Mouse (Mus musculus): ENCODE results near the gene Olfr1500. TPM values are rescaled to one million over a fixed set of nuclear protein-coding genes. Genes with fewer than 3 reads are reported as not detected.
"Not testable (repeated sequence)": the region's sequence is repeated elsewhere in the genome, so short reads cannot be mapped to it uniquely, and the experiment has no call there.

The Olfr1500 gene
- total RNA-seq (2012; rRNA removed): not detected in 2 replicates
- not detected in 2 replicates for total RNA-seq (2014; rRNA removed)
- polyA plus RNA-seq (2012; ENCODE audit: insufficient read length, low read depth): not detected in 2 replicates

- Histone ChIP-seq H3K27ac (ENCODE audit: insufficient read depth, low read depth) (no peak within 1 kb of the TSS), H3K4me2 (ENCODE audit: insufficient read depth, low read depth, poor library complexity, severe bottlenecking) (no peak within 1 kb of the TSS), H3K9me3 (replicated peaks; ENCODE audit: low read length) (no peaks in the 10 kb centered on the region), H3K79me2 (replicated peaks; ENCODE audit: control insufficient read depth, extremely low read depth, insufficient read depth, poor library complexity, severe bottlenecking) (no peaks in the 10 kb centered on the region), H3K27me3 (replicated peaks) (no peaks in the 10 kb centered on the region), H3K9ac (ENCODE audit: insufficient read depth, low read depth) (no peak within 1 kb of the TSS), H3K4me1 (ENCODE audit: control insufficient read depth in 1 of 2, insufficient read depth in 2 of 2) (peaks cover 0 to 9% of the 10 kb centered on the region in 2 experiments; a peak in 1 of 4 replicates), H3K36me3 (replicated peaks in 1 of 2; ENCODE audit: control insufficient read depth in 1 of 2, insufficient read depth in 1 of 2, low read length in 1 of 2) (no peaks in the 10 kb centered on the region), H3K4me3 (replicated peaks in 1 of 3; ENCODE audit: low read depth in 2 of 3, low read length in 2 of 3, poor library complexity in 1 of 3) (no peak within 1 kb of the TSS)
- TF ChIP-seq TCF12 (IDR thresholded peaks at IDR 0.05; ENCODE audit: low read depth, low read length): no peak
- TF ChIP-seq PAX5 (IDR thresholded peaks at IDR 0.05; ENCODE audit: low read length): no peak
- TF ChIP-seq TBP (conservative IDR thresholded peaks at IDR 0.05; ENCODE audit: low read depth, low read length): no peak
- no peak for TF ChIP-seq HCFC1 (IDR thresholded peaks at IDR 0.05; ENCODE audit: low read depth, low read length)
- no peak for TF ChIP-seq CHD1 (IDR thresholded peaks at IDR 0.05; ENCODE audit: low read depth, low read length)
- no peak for TF ChIP-seq RCOR1 (conservative IDR thresholded peaks at IDR 0.05; ENCODE audit: low read depth, low read length)
- no peak for TF ChIP-seq NELFE (IDR thresholded peaks at IDR 0.05; ENCODE audit: low read depth, low read length)
- TF ChIP-seq GABPA (IDR thresholded peaks at IDR 0.05; ENCODE audit: insufficient replicate concordance, low read depth, low read length): no peak
- no peak for TF ChIP-seq E2F4 (IDR thresholded peaks at IDR 0.05; ENCODE audit: insufficient replicate concordance, low read depth, low read length)
- TF ChIP-seq SIN3A (IDR thresholded peaks at IDR 0.05; ENCODE audit: low read length): no peak
- no peak for TF ChIP-seq MAFK (IDR thresholded peaks at IDR 0.05; ENCODE audit: insufficient replicate concordance, low read length)
- TF ChIP-seq MYC (IDR thresholded peaks at IDR 0.05; ENCODE audit: low read depth, low read length): no peak
- no peak for TF ChIP-seq JUN (IDR thresholded peaks at IDR 0.05; ENCODE audit: insufficient read depth, low read depth, low read length)
- no peak for TF ChIP-seq UBTF (IDR thresholded peaks at IDR 0.05; ENCODE audit: low read depth, low read length)
- TF ChIP-seq ELF1 (IDR thresholded peaks at IDR 0.05; ENCODE audit: low read depth, low read length): no peak
- no peak for TF ChIP-seq ETS1 (conservative IDR thresholded peaks at IDR 0.05; ENCODE audit: low read depth, low read length)
- no peak for TF ChIP-seq ZC3H11A (IDR thresholded peaks at IDR 0.05; ENCODE audit: low read depth, low read length)
- no peak for TF ChIP-seq NRF1 (IDR thresholded peaks at IDR 0.05; ENCODE audit: low read depth, low read length)
- TF ChIP-seq CTCF (conservative IDR thresholded peaks at IDR 0.05 in 1 of 2, IDR thresholded peaks at IDR 0.05 in 1 of 2; ENCODE audit: low read depth in 2 of 2, low read length in 2 of 2): no peak
- no peak for TF ChIP-seq USF2 (conservative IDR thresholded peaks at IDR 0.05; ENCODE audit: low read depth, low read length)
- DNase-seq (ENCODE audit: extremely low read depth): no peak
- in situ Hi-C loops (cut with MboI; ENCODE audit: low pct_ligation_motif_present, low pct_unique_long_range_greater_than_20kb, low sequenced_read_pairs): no loop called here
- dilution Hi-C loops (cut with MboI; ENCODE audit: extremely low pct_ligation_motif_present, extremely low pct_unique_long_range_greater_than_20kb, low sequenced_read_pairs): no loop called here
These were observed at the start of gene Olfr1500 for GRCm38 (mm10) chr19:13830388-13830787. Gene Olfr1500 (minus strand): TSS chr19:13830488.

- H3K36me3 ChIP-seq (replicated peaks in 1 of 2; ENCODE audit: control insufficient read depth in 1 of 2, insufficient read depth in 1 of 2, low read length in 1 of 2): no peaks in the 10 kb centered on the region
- DNase-seq (ENCODE audit: extremely low read depth): no peak
- in situ Hi-C loops (cut with MboI; ENCODE audit: low pct_ligation_motif_present, low pct_unique_long_range_greater_than_20kb, low sequenced_read_pairs) (no loop called here), dilution Hi-C loops (cut with MboI; ENCODE audit: extremely low pct_ligation_motif_present, extremely low pct_unique_long_range_greater_than_20kb, low sequenced_read_pairs) (no loop called here)
- H3K27ac ChIP-seq (ENCODE audit: insufficient read depth, low read depth): no peak within 1 kb of the TSS
- H3K27me3 ChIP-seq (replicated peaks): no peaks in the 10 kb centered on the region
- H3K9me3 ChIP-seq (replicated peaks; ENCODE audit: low read length): no peaks in the 10 kb centered on the region
- no peaks in the 10 kb centered on the region for H3K79me2 ChIP-seq (replicated peaks; ENCODE audit: control insufficient read depth, extremely low read depth, insufficient read depth, poor library complexity, severe bottlenecking)
- no peak within 1 kb of the TSS for H3K4me2 ChIP-seq (ENCODE audit: insufficient read depth, low read depth, poor library complexity, severe bottlenecking)
- no peak within 1 kb of the TSS for H3K9ac ChIP-seq (ENCODE audit: insufficient read depth, low read depth)
- no peak for TF ChIP-seq POLR2A (IDR thresholded peaks at IDR 0.05; ENCODE audit: low read depth, low read length)
- TF ChIP-seq CHD2 (IDR thresholded peaks at IDR 0.05; ENCODE audit: low read length): no peak
- TF ChIP-seq IRF4 (IDR thresholded peaks at IDR 0.05; ENCODE audit: low read depth, low read length): no peak
- no peak for TF ChIP-seq MYC (IDR thresholded peaks at IDR 0.05; ENCODE audit: low read depth, low read length)
- H3K4me1 ChIP-seq (ENCODE audit: control insufficient read depth in 1 of 2, insufficient read depth in 2 of 2): no peaks in the 10 kb centered on the region
- H3K4me3 ChIP-seq (replicated peaks in 1 of 3; ENCODE audit: low read depth in 2 of 3, low read length in 2 of 3, poor library complexity in 1 of 3): no peak within 1 kb of the TSS
These were observed 31.2 kb upstream of the Olfr1500 start, which contains the start of gene Olfr1502 for GRCm38 (mm10) chr19:13861495-13861894. Gene Olfr1502 (plus strand): TSS chr19:13861795.

GRCm38 (mm10) chr19:13850592-13850991, 20.3 kb upstream of the Olfr1500 start, which contains the start of gene Olfr1501:
Gene Olfr1501 (minus strand): TSS chr19:13850692.
- H3K4me1 ChIP-seq (ENCODE audit: control insufficient read depth in 1 of 2, insufficient read depth in 2 of 2); H3K36me3 ChIP-seq (replicated peaks in 1 of 2; ENCODE audit: control insufficient read depth in 1 of 2, insufficient read depth in 1 of 2, low read length in 1 of 2); H3K79me2 ChIP-seq (replicated peaks; ENCODE audit: control insufficient read depth, extremely low read depth, insufficient read depth, poor library complexity, severe bottlenecking); in situ Hi-C loops (cut with MboI; ENCODE audit: low pct_ligation_motif_present, low pct_unique_long_range_greater_than_20kb, low sequenced_read_pairs); H3K9ac ChIP-seq (ENCODE audit: insufficient read depth, low read depth); H3K4me3 ChIP-seq (replicated peaks in 1 of 3; ENCODE audit: low read depth in 2 of 3, low read length in 2 of 3, poor library complexity in 1 of 3); H3K9me3 ChIP-seq (replicated peaks; ENCODE audit: low read length); H3K27ac ChIP-seq (ENCODE audit: insufficient read depth, low read depth); DNase-seq (ENCODE audit: extremely low read depth); dilution Hi-C loops (cut with MboI; ENCODE audit: extremely low pct_ligation_motif_present, extremely low pct_unique_long_range_greater_than_20kb, low sequenced_read_pairs); H3K4me2 ChIP-seq (ENCODE audit: insufficient read depth, low read depth, poor library complexity, severe bottlenecking); H3K27me3 ChIP-seq (replicated peaks): not testable (repeated sequence)

All from CH12.LX (cell line).